Mouse (Mus musculus): ENCODE data around the gene Ss18l1. TPM values are rescaled to one million over a fixed set of nuclear protein-coding genes. Genes with fewer than 3 reads are reported as not detected.

Ss18l1 gene
- polyA plus RNA-seq, 1 experiment from 2014 or later, result 8.6 TPM

- no peak overlapping the region for H3K4me3 ChIP-seq
- 89% methylated on average over 7 of the region's 7 CpGs for WGBS
- no peak for DNase-seq (ENCODE audit: low spot score)
- peaks cover 18% of the 10 kb centered on the region for H3K4me1 ChIP-seq
- H3K36me3 ChIP-seq, result peaks cover 34% of the 10 kb centered on the region
- no peak overlapping the region for H3K27ac ChIP-seq (replicated peaks)
- no peaks in the 10 kb centered on the region for H3K9me3 ChIP-seq (replicated peaks)
- no peaks in the 10 kb centered on the region for H3K27me3 ChIP-seq (ENCODE audit: low read depth, poor library complexity, severe bottlenecking)
Measured at GRCm38 (mm10) chr2:180072886-180073285, 30.6 kb downstream of the Ss18l1 start.

GRCm38 (mm10) chr2:180077622-180078021 lies 35.3 kb downstream of the Ss18l1 start:
- H3K27me3 ChIP-seq (ENCODE audit: low read depth, poor library complexity, severe bottlenecking), result no peaks in the 10 kb centered on the region
- no peak overlapping the region for H3K27ac ChIP-seq (replicated peaks)
- no peaks in the 10 kb centered on the region for H3K9me3 ChIP-seq (replicated peaks)
- no peaks in the 10 kb centered on the region for H3K4me1 ChIP-seq
- no peak overlapping the region for H3K4me3 ChIP-seq
- WGBS, result 71% methylated on average over 3 of the region's 3 CpGs
- peaks cover 58% of the 10 kb centered on the region for H3K36me3 ChIP-seq
- no peak for DNase-seq (ENCODE audit: low spot score)

- Histone ChIP-seq H3K27me3 (ENCODE audit: low read depth, poor library complexity, severe bottlenecking) (no peaks in the 10 kb centered on the region), H3K27ac (replicated peaks) (no peak overlapping the region), H3K36me3 (peaks cover 69% of the 10 kb centered on the region), H3K9me3 (replicated peaks) (no peaks in the 10 kb centered on the region), H3K4me3 (no peak overlapping the region), H3K4me1 (peaks cover 6% of the 10 kb centered on the region; the same call in 1 of the 2 replicates)
- no peak for DNase-seq (ENCODE audit: low spot score)
- WGBS, result 92% methylated on average over 8 of the region's 8 CpGs
Measured at GRCm38 (mm10) chr2:180080680-180081079, 38.4 kb downstream of the Ss18l1 start.

- WGBS, result 89% methylated on average over 10 of the region's 10 CpGs
- DNase-seq (ENCODE audit: low spot score), result no peak
- H3K9me3 ChIP-seq (replicated peaks), result no peaks in the 10 kb centered on the region
- no peak overlapping the region for H3K27ac ChIP-seq (replicated peaks)
- peaks cover 75% of the 10 kb centered on the region for H3K36me3 ChIP-seq
- H3K4me1 ChIP-seq, result peaks cover 16% of the 10 kb centered on the region; the same call in 1 of the 2 replicates
- no peak overlapping the region for H3K4me3 ChIP-seq
- no peaks in the 10 kb centered on the region for H3K27me3 ChIP-seq (ENCODE audit: low read depth, poor library complexity, severe bottlenecking)
Measured at GRCm38 (mm10) chr2:180083063-180083462, 40.8 kb downstream of the Ss18l1 start.

GRCm38 (mm10) chr2:180084565-180084964 lies 42.3 kb downstream of the Ss18l1 start:
- no peak overlapping the region for H3K4me3 ChIP-seq
- no peaks in the 10 kb centered on the region for H3K27me3 ChIP-seq (ENCODE audit: low read depth, poor library complexity, severe bottlenecking)
- DNase-seq (ENCODE audit: low spot score), result no peak
- H3K9me3 ChIP-seq (replicated peaks), result no peaks in the 10 kb centered on the region
- peaks cover 63% of the 10 kb centered on the region for H3K36me3 ChIP-seq
- WGBS, result 63% methylated on average over 3 of the region's 3 CpGs
- no peak overlapping the region for H3K27ac ChIP-seq (replicated peaks)
- peaks cover 21% of the 10 kb centered on the region; the same call in 1 of the 2 replicates for H3K4me1 ChIP-seq

- Histone ChIP-seq H3K4me3 (no peak overlapping the region), H3K9me3 (replicated peaks) (no peaks in the 10 kb centered on the region), H3K27me3 (ENCODE audit: low read depth, poor library complexity, severe bottlenecking) (no peaks in the 10 kb centered on the region), H3K4me1 (peaks cover 27% of the 10 kb centered on the region; the same call in 1 of the 2 replicates), H3K27ac (replicated peaks) (0 out of 2 replicates have a peak overlapping the region, but pooled peaks have one; percentile 15), H3K36me3 (peaks cover 51% of the 10 kb centered on the region)
- no peak for DNase-seq (ENCODE audit: low spot score)
- 83% methylated on average over 16 of the region's 16 CpGs for WGBS
Measured at GRCm38 (mm10) chr2:180085926-180086636, 43.8 kb downstream of the Ss18l1 start.

- Histone ChIP-seq H3K4me3 (no peak overlapping the region), H3K27me3 (ENCODE audit: low read depth, poor library complexity, severe bottlenecking) (no peaks in the 10 kb centered on the region), H3K27ac (replicated peaks) (no peak overlapping the region), H3K36me3 (peaks cover 47% of the 10 kb centered on the region), H3K9me3 (replicated peaks) (no peaks in the 10 kb centered on the region), H3K4me1 (peaks cover 27% of the 10 kb centered on the region; the same call in 1 of the 2 replicates)
- WGBS, result 88% methylated on average over 5 of the region's 5 CpGs
- no peak for DNase-seq (ENCODE audit: low spot score)
Measured at GRCm38 (mm10) chr2:180086637-180087027, 44.3 kb downstream of the Ss18l1 start.

GRCm38 (mm10) chr2:180087472-180087871 lies 45.2 kb downstream of the Ss18l1 start:
- Histone ChIP-seq H3K36me3 (peaks cover 39% of the 10 kb centered on the region), H3K27me3 (ENCODE audit: low read depth, poor library complexity, severe bottlenecking) (no peaks in the 10 kb centered on the region), H3K4me1 (peaks cover 27% of the 10 kb centered on the region; the same call in 1 of the 2 replicates), H3K9me3 (replicated peaks) (no peaks in the 10 kb centered on the region), H3K4me3 (no peak overlapping the region), H3K27ac (replicated peaks) (no peak overlapping the region)
- DNase-seq (ENCODE audit: low spot score), result no peak
- 93% methylated on average over 4 of the region's 4 CpGs for WGBS

- peaks cover 21% of the 10 kb centered on the region for H3K36me3 ChIP-seq
- WGBS, result 75% methylated on average over 11 of the region's 11 CpGs
- H3K4me1 ChIP-seq, result peaks cover 21% of the 10 kb centered on the region; the same call in 1 of the 2 replicates
- no peak for DNase-seq (ENCODE audit: low spot score)
- H3K27me3 ChIP-seq (ENCODE audit: low read depth, poor library complexity, severe bottlenecking), result 0 out of 2 replicates have a peak, but pooled peaks cover under 1% of the 10 kb centered on the region
- H3K9me3 ChIP-seq (replicated peaks), result no peaks in the 10 kb centered on the region
- no peak overlapping the region for H3K27ac ChIP-seq (replicated peaks)
- H3K4me3 ChIP-seq, result no peak overlapping the region
Measured at GRCm38 (mm10) chr2:180090285-180090684, 48.0 kb downstream of the Ss18l1 start.

GRCm38 (mm10) chr2:180095711-180096110 lies 53.4 kb downstream of the Ss18l1 start:
- H3K27me3 ChIP-seq (ENCODE audit: low read depth, poor library complexity, severe bottlenecking), result peaks cover 51% of the 10 kb centered on the region
- no peak overlapping the region for H3K4me3 ChIP-seq
- peak overlapping the region; percentile 33; the same call in 1 of the 2 replicates for H3K27ac ChIP-seq (replicated peaks)
- H3K36me3 ChIP-seq, result no peaks in the 10 kb centered on the region
- H3K9me3 ChIP-seq (replicated peaks), result no peaks in the 10 kb centered on the region
- WGBS, result 46% methylated on average over 5 of the region's 5 CpGs
- DNase-seq (ENCODE audit: low spot score), result no peak
- H3K4me1 ChIP-seq, result peaks cover 33% of the 10 kb centered on the region

GRCm38 (mm10) chr2:180097585-180097984 lies 55.3 kb downstream of the Ss18l1 start:
- 46% methylated on average over 3 of the region's 3 CpGs for WGBS
- no peak for DNase-seq (ENCODE audit: low spot score)
- Histone ChIP-seq H3K27me3 (ENCODE audit: low read depth, poor library complexity, severe bottlenecking) (peaks cover 70% of the 10 kb centered on the region), H3K9me3 (replicated peaks) (no peaks in the 10 kb centered on the region), H3K27ac (replicated peaks) (no peak overlapping the region), H3K4me1 (peaks cover 34% of the 10 kb centered on the region), H3K4me3 (no peak overlapping the region), H3K36me3 (no peaks in the 10 kb centered on the region)

- Histone ChIP-seq H3K36me3 (no peaks in the 10 kb centered on the region), H3K9me3 (replicated peaks) (no peaks in the 10 kb centered on the region), H3K4me1 (peaks cover 40% of the 10 kb centered on the region), H3K27me3 (ENCODE audit: low read depth, poor library complexity, severe bottlenecking) (peaks cover 75% of the 10 kb centered on the region), H3K27ac (replicated peaks) (0 out of 2 replicates have a peak overlapping the region, but pooled peaks have one; percentile 38), H3K4me3 (no peak overlapping the region)
- no peak for DNase-seq (ENCODE audit: low spot score)
- WGBS, result 41% methylated on average over 5 of the region's 5 CpGs
Measured at GRCm38 (mm10) chr2:180098167-180098566, 55.9 kb downstream of the Ss18l1 start.

GRCm38 (mm10) chr2:180099529-180099928 lies 57.2 kb downstream of the Ss18l1 start:
- no peaks in the 10 kb centered on the region for H3K9me3 ChIP-seq (replicated peaks)
- peak overlapping the region; percentile 16; the same call in 1 of the 2 replicates for H3K4me3 ChIP-seq
- no peak overlapping the region for H3K27ac ChIP-seq (replicated peaks)
- H3K4me1 ChIP-seq, result peaks cover 54% of the 10 kb centered on the region
- DNase-seq (ENCODE audit: low spot score), result no peak
- no peaks in the 10 kb centered on the region for H3K36me3 ChIP-seq
- WGBS, result 13% methylated on average over 15 of the region's 15 CpGs
- peaks cover 89% of the 10 kb centered on the region for H3K27me3 ChIP-seq (ENCODE audit: low read depth, poor library complexity, severe bottlenecking)
